Mouse (Mus musculus) naive thymus-derived CD4-positive, alpha-beta T cell, adult 2 months (primary cell): ENCODE measurements around the gene Btbd7.
A peak's percentile ranks its signal among the peaks of the same experiment; 100 is the strongest.

ENCODE experiments used
- DNase-seq: peaks from one replicate; pipeline ENCODE4 v3.0.0-alpha.2; 2011; ENCODE audit warnings: low read depth

Btbd7 gene

DNA sequence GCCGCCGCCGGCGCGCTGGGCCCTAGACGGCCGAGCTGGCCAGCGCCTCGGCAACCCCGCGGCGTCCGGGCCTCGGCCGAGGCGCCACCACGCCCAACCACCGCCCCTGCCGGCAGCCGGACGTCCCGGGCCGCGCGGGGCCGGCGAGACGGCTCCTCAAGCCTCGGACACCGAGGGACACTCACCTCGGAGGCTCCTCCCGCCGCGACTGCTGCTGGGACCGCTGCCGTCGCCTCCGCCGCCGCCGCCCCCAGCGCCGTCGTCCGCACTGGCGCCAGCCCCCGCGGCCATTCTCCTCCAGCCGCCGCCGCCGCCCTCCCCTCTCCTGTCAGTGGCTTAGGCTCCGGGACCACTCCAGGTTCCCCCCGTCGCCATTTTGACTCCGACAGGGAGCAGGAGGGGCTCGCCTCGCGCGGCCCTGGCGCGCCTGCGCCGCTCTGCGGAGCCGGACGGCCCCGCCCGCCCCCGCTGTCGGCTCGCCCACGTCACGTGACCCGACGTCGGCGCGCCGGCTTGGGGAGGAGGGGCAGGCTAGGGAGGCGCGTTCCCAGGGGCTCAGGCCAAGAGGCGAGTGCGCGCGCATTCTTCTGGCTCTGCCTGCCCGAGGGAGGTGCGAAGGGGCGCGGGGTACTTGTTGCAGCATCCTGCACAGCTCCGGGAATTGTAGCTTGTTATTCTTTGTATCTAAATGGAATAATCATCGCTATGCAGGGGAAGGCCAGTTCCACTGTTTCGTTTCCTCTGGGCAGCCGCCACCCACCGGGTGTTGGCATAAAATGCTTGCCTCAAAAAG lies at the start of gene Btbd7:
Gene Btbd7, minus strand, starts transcription at position 441 of the 793 bp plus-strand sequence.
- DNase-seq: peak; percentile 96

DNA sequence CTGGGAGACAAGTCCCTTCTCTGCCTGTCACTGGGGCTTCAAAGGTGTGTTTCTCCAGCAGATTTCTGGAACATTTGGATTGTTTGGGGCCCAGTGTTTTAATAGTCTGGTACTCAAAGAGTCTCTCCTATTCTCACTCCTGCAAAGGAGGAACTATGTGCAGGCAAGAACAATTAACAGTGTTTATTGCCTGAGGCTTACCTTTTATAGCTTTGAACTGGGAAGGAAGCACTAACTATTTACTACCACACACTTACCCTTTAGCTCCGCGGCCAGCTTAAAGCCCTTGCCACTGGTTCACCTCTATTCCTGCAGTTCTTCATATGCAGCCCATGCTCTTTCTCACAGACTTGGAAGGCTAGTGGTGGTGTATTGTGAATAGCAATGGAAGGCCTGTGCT lies 37.8 kb upstream of the Btbd7 start:
- DNase-seq: no peak

DNA sequence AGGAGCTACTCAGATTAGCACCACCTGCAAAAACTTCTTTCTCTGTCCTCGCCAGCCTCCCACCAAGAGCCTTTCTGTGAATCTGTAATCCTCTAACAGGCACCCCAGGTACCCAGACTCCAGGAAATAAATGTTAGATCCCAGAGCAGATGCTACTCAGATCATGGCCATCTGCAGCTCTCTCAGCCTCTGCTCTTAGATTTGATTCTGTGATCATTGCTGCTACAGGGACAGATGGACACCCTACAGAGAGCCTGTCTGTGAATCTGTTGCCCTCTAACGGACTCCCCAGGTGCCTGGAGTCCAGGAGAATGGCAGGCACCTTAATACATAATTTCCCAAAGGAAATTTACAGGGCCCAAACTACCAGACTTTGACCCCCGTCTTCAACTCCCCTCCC lies 29.9 kb upstream of the Btbd7 start:
- DNase-seq: no peak

DNA sequence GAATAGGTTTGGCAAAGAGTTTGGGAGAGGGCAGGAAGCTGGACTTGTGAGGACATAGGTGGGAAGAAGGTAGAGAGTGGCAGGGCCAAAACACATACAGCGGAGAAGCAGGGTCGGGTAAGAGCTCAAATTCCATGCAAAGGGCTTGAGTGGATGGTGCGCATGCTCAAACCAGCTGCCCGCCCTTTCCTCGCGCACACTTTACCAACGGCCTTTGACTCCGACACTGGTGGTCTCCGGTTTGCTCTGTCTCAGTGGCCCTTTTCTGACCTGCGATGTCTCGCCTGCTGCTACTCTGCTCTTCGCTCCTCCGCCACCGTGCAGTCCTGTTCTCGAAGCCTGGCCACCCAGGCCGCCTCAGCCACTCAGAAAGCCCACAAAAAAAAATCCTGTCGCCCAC lies 20.8 kb upstream of the Btbd7 start, which contains the start of gene Cox8c:
Gene Cox8c, plus strand, starts transcription at position 226 of the 400 bp plus-strand sequence.
- no peak for DNase-seq

DNA sequence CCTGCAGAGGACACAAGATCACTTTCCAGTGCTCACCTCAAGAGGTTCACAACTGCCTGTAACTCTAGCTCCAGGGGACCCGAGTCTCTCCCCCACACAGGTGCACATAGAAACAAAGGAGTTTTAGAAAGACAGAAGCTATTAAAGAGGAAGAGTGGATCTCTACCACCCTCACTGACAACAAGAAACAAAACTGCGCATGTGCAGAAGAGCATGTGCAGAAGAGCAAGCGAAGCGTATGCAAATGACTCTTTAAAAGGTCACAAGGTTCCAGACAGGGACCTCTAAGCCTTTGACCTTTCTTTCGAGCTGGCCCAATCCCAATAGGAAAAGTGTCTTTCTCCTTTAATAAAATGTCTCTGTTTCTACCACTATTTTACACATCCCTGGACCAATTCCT lies 10.3 kb upstream of the Btbd7 start:
- DNase-seq: no peak

DNA sequence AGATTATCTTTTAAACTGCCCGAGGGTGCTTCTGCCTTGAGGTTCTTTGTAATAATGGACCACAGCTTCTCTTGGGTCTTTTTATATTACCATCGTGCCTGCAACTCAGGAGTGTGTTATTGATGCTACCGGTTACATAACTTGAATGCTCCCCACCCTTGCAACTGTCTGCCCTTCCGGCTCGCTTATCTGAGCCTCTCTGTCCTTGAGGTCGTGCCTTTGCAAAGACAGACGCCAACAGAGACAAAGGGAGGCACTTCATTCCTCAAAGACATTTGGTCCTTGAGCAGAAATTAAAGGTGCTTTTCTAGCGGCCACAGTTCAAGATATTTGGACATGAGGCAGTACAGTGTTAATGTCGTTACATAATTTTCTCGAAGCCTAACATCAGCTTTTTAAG lies 9.1 kb upstream of the Btbd7 start:
- no peak for DNase-seq

DNA sequence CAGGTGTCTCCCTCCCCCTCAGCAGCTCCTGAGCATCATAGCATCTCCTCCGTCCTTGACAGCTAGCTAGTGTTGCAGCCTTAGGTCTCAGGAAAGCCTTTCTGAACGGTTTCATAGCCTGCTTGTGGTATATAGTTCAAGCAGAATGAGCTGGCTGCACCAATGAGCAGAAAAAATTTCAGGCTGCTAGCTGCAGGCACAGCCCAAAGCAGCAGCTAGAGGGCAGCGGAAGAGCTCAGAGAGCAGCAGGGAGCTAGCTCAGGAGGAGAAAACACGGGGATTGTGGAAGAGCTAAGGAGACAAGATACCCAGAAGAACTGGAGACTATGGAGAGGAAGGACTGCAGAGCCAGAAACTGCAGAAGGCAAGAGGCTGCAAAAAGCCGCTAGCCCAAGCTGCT lies 7.5 kb upstream of the Btbd7 start:
- DNase-seq: no peak

DNA sequence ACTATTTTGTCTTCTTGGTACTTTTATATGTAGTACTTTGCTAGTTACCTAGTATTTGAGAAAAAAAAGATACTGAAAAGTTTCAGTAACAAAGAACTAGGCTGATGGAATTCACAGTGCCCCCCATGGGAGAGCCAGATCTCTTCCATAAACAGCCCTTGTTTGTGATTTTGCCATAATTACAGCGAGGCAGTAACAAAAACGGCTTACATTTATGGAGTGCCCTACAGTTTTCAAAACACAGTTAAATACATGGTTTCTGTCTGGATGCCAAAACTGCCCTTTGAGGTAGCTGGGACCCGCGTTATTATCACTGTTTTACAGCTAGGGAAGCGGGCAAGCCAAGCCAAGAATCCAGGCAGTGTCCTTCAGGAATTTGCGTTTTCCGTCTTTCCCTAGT lies 630 bp upstream of the Btbd7 start:
- DNase-seq: no peak

DNA sequence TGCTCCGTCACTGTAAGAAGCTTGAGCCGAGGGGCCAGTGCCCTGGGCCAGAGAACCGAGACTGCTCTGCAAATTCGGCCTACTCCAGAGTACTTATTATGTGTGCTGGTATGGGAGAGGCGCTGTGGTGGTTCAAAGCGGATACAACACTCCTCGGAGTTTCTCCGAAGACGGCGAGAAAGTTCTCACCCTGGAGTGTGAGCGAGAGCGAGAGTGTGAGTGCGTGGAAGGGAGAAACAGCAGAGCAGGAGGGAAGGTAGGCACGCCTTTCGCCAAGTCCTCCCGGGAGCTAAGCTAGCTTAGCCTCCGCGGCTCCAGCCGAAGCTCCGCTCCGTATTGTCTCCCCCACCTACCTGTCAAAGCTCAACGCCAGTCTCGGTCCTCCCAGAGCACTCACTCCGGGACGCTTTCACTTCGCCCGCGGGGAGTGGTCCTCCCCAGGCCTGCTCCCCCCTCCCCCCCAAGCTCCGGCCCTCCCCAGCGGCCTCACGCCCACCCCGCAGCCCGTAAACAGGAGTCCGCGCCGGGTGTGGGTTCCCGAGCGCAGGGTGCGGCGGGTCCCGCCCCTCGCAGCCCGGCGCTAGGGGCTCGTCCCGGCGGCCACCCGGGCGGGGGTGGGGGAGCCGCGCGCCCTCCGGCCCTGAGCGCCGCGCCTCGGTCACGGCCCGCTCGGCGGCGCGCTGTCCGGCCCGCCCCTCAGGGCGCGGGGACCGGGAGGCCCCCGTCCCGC lies 805 bp downstream of the Btbd7 start:
- DNase-seq: peak; percentile 70

DNA sequence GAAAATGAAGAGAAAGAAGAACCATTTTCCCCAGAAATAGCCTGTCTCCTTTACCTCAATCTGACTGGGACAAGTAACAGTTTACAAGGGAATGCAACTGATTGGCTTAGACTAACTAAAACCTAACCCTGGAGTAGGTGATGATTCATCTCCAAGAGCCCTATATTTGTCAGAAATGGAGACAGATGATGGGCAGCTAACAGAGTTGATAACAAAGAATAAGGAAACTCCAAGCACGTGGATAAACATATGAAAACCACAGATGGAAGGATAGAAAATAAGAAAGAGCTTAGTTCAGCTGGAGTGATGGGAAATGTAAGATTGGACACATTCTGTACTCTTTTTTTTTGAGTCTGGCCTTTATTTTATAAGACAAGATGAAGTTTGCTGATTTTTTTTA lies 7.7 kb downstream of the Btbd7 start:
- no peak for DNase-seq

DNA sequence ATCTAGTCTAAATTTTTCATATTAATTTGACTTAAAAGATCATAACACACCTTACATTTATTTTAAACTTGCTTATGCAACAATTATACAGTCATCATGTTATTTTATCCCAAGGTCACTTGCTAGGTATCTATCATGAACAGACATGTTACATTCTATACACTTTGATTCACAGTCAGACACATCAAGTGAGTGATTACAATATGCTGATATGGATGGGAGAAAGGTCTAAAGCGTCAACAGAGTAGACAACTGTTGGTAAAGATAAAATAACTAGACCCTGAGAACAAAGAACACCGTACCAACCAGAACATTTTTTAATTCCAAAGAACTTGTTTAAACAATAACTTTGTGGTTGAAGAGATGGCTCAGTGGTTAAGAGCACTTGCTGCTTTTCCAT lies 8.5 kb downstream of the Btbd7 start:
- no peak for DNase-seq

DNA sequence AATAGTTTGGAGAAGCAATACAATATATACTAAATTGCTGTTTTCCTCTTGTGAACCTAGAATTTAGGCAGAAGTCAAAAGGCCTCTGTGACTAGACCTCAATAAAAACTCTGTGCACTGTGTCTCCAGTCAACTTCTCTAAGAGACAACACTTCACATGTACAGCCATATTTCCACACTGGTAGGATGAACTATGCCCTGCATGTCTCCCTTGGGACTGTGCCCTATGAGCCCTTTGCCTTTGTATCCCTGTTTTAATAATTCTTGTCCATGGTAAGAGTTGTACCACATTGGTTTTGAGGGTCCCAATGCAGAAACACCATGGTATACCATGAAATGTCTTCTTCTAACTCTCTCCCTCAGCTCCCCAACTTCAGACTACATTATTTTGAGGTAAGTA lies 17.5 kb downstream of the Btbd7 start:
- no peak for DNase-seq

DNA sequence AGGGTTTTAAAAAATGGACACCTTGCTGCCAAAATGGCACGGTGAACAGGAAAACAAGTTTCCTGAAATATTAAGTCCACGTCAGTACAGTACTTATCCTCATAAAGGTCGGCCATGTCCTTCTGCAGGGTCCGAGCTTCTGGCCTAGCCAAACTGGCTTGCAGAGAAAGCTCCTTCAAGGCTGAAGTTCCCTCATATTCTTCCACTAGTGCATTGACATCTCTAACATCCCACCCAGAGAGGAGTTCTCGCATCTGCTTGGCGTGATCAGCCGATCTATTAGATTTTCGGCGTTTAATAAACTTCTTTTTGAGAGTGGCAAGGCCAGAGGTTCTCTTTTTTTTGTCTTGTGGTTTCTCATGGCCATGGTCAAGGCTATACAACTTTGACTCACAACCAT lies 40.0 kb downstream of the Btbd7 start:
- DNase-seq: no peak

DNA sequence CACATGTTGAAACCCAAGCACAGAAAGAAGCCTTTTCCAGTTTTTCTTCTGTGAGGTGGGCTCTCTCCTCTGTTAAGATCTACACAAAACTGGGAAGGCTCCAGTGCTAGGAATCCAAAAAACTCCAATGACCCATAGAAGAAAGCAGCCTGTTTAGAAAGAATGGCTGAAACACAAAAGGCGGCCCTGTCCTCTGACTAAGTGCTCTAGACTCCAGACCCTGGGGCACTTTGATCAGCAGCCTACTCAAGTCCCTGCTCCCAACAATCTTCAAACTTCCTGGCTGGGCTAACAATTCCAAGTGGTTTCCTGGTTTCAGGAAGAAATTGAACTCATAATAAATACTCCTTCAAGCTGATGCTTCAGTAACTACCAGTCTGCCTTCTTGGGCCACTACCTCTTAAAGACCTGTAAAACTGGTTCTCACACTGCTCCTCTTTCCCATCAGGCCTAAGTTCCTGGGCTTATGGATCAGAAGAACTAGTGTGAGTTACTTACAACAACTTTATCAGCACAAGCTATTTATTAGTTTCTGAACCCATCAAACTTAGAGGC lies 45.4 kb downstream of the Btbd7 start:
- DNase-seq: no peak

DNA sequence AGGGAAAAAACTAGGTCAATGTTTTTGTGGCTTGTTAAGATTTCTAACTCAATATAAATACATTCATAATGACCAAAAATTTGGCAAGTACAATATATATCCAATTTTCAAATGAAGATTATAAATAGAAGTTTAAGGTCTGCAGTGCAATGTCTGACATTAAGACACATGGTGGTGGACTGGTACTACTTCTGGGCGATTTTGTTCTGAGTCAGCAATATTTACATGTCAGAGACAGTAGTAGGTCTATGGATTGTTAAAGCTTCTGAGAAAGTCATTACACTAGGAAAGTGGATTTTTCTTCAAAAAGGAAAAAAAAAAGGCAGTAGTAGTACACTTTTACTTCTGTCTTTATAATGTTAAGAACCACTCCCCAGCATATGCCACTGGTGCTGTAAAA lies 46.4 kb downstream of the Btbd7 start:
- DNase-seq: no peak

DNA sequence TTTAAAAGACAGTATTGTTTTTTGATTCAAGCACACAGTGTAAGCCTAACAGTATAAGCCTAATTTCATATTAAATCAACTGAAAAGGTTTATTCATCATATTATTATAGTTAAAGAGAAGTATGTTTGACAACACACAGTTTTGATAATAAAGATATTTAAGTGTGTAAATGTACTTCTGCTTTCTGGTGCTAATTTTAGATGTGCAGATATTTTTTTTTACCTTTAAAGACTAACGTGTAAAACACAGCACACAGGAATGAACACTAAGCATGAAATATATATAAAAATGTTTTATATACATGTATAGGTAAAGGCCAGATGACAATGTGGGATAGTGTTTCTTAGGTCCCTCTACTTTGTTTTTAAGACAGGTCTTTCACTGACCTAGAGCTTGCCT lies 51.2 kb downstream of the Btbd7 start:
- DNase-seq: no peak

DNA sequence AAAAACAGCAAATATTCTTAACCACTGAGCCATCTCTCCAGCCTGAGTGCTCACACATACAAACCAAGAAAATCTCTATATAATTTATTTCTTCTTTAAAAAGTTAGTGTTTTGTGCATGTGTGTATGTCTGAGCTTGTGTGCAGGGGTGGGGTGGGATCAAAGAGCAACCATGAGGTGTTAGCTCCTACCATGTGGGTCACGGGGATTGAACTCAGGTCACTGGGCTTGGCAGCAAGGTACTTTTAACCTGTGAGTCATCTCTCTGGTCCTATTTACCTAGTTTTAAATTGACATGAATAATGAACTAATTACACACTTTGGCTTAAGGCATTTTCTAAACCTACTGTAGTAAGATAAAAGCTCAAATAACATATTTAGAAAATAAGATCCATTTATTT lies 51.9 kb downstream of the Btbd7 start:
- DNase-seq: no peak

DNA sequence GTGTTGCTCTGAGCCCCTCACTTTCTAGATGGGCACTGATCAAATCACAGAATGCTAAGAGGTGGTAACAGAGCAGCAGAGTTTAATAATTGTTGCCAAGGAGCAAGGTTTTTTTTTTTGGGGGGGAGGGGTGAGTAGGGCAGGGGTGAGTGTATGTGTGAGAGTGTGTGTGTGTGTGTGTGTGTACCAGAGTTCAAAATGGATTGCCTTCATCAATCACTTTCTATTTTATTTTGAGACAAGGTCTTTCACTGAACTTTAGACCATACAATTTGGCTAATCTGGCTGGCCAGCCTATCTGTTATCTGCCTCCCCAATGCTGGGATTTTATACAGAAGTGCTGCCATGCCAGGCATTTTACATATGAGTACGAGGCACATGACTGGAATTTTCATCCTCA lies 63.4 kb downstream of the Btbd7 start:
- no peak for DNase-seq

DNA sequence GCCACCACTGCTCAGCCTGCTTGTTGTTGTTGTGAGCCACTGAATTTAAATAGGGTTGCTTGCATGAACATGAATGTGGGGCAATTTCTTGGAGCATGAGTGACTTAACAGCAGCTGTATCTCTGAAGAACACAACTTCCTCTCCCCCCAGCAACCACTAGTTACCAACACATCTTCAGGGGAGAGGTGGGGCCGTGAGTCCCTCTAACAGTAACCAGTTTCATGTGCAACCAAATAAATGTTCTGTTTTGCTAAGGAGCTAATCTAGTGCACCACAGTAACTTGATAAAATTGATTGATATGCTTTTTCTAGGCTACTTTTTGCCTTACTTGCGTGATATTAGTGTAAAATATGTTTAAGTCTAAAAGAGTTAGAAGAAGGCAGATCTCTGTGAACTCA lies 78.7 kb downstream of the Btbd7 start:
- no peak for DNase-seq

DNA sequence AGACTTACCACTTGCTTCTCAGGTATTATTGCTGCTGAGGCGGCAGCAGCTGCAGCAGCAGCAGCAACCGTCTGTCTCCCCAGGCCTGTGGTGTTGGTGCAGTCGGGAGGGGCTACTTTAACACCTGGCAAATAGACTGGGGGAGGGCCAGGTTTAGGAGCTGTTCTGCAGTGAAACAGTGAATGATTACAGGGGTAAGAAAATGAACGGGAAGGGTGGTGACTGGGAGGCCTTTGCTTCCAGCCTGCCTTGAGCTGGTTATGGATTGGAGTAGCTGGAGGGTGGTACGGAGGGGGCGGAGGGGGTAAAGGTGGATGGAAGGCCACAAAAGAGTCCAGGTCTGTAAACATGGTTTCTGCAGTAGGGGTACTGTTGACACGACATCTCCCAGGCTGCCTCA lies 90.3 kb downstream of the Btbd7 start:
- no peak for DNase-seq

DNA sequence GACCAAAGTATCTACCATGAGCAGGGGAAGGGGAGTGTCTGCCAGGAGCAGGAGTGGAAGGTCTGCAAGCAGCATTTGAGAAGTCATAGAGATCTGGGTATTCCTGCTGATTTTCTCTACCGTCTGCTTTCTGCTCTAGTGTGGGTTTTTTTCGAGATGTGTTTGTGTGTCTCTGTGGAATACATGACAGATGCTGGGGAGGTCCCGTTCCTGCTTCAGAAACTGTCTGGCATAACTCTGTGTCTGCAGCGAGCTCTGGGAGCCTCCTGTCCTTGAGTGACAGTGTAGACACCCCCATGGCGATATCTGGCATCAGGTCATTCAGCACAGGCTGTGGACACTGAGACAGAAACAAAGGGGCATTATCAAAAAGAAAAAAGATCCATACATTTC lies 92.7 kb downstream of the Btbd7 start:
- DNase-seq: no peak

DNA sequence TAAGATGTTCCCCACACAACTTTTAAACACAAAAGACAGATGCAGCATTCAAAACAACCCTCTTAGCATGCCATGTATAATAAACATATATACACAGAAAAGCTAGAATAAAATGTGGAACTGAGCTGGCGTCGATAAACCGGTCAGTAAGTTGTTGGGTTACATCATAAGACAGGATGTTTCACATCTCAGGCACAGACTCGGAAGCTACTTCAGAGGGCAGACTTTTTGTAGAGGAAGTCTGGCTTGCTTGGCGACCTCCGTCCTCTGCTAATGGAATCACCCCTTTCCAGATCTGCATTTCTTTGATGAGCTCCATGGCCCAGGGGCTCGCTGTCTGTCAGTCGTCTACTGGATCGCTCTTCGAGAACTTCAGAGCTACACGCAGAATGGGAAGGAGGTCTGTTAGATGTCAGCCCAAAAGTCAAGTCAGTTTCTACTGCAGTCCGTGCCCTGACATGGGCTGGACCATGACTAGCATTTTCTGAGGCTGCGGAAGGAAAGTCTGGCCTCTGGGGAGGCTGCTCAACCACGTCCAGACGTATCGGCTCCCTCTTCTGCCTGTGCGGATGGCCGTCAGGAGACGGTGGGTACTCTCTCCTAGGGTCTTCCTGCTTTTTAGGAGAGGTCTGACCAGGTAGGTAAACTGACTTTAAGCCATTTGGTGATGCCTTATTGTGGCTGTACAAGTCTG lies 93.2 kb downstream of the Btbd7 start:
- DNase-seq: no peak

DNA sequence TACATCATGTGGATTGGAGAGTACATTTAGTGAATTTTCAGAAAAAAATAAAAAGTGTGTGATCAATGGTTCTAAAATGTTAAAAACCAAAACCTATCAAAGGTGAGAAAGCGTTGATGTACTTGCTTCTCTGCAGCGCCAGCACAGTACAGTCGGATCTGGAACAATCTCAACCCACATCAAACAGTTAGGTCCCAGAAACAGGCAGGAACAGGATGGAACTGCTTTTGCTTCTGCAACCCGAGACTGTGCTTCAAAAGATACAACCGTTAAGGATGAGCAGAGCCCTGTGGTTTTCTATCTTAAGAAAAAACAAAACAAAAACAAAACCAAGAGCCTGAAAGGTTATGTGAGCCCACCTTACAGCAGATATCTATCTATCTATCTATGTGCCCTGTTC lies 95.4 kb downstream of the Btbd7 start:
- peak; percentile 47 for DNase-seq
